Mouse (Mus musculus) lung, postnatal 0 days (tissue): Measurements from ENCODE around the gene H2afy.

ENCODE experiments used
- CTCF ChIP-seq: IDR thresholded peaks from 2 replicates; pipeline ENCODE4 v1.5.1; 2016; ENCODE audit warnings: antibody characterized with exemption, mild to moderate bottlenecking
- EP300 ChIP-seq: IDR thresholded peaks from 2 replicates; pipeline ENCODE4 v1.6.1; 2016; ENCODE audit warnings: antibody characterized with exemption, mild to moderate bottlenecking, control low read depth

DNA sequence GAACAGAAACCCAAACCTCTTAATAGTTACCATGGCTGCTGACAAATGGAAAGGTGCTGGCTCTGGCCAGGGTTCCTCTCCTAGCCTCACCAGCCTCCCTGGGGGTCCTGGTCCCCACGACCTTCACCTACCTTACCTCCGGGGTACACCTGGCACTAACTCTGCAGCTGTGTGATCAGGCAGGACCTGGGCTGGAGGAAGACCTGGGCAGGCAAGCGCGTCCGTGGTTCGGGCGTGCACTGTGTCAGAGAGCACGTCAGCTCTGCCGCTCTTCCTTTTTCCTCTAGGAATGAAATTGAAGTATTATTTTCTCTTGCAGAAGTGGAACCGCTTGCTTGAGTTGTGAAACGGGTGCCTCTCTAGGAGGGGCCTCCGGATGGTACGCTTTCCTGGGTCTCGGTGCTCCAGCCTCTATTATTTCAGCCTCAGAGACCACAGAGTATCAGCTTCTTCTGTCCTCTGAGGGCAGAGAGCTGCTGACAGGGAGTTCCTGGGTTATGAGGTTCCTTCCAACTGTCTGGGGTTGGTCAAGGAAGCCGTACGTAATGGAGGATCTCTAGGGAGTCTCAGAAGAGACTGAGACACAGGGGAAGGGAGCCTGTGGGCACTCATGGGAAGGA lies 42.4 kb upstream of the H2afy start, which contains the start of gene Tifab:
- no peak for TF ChIP-seq CTCF
- no peak for TF ChIP-seq EP300
